Mouse (Mus musculus) E14TG2a.4 (cell line): Measurements from ENCODE around the gene Krt10.

Experiments used
- CTCF ChIP-seq: conservative IDR thresholded peaks from 2 replicates; pipeline ENCODE4 v1.5.1; 2014; ENCODE audit warnings: low read length
- NANOG ChIP-seq: IDR thresholded peaks from 2 replicates; pipeline ENCODE4 v1.6.1; 2014; ENCODE audit warnings: borderline replicate concordance, low read length, mixed read lengths

- TF ChIP-seq NANOG: no peak
- TF ChIP-seq CTCF: no peak
Measured at GRCm38 (mm10) chr11:99388661-99389060, 503 bp downstream of the Krt10 start.
